9 mouse cellular contexts compared by ENCODE assay signal in the genomic region with DNA sequence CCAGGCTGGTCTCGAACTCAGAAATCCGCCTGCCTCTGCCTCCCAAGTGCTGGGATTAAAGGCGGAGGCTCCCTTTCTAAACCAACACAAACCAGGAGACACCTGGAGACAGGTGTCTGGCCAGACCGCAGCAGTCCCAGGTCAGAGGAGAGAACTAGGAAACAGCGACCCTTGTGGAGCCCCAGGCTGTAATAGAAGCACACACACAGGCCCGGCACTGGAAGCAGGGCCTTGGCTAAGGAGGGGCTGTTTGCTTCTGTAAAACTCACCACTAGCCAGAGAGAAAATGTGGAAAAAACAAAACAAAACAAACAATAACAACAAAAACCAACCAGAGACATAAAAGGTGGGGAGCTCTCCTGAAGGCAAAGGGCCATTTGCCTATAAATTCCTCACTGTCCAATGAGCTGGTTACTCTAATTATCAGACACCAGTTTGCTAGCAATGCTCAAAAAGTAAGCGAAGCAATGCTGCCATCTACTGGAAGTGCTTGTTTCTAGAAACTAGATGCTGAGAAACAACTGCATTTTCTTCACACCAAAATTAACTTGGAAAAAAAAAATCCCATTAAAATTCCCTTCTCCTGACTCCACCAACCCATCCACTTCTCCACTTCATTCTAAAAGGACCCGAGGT.
DNase-seq lines count a peak whose midpoint lies in the region; ATAC-seq and TF ChIP-seq lines count a peak whose summit lies in the region.
"Had no signal": no experiment of that assay in that cellular context is flagged by ENCODE, and none has a peak within 500 bp of the region (broad histone marks: within the 10 kb centered on the region; RNA-seq: fewer than 3 reads in every experiment).

No protein-coding gene starts in this region.

- H3K36me3 ChIP-seq in embryonic facial prominence, embryonic 13.5 days: no peaks in the 10 kb centered on the region
- no peaks in the 10 kb centered on the region for H3K36me3 ChIP-seq in hindbrain, postnatal 0 days (ENCODE audit: insufficient read depth, low read length)
- no peaks in the 10 kb centered on the region for H3K36me3 ChIP-seq in midbrain, embryonic 11.5 days (ENCODE audit: control insufficient read depth, insufficient read depth, low read length)

- TF ChIP-seq CTCF in hindbrain, postnatal 0 days (IDR thresholded peaks at IDR 0.05; ENCODE audit: low read depth): peak; percentile 79

- H3K4me3 ChIP-seq in embryonic facial prominence, embryonic 13.5 days: no peak overlapping the region
- H3K4me3 ChIP-seq in hindbrain, postnatal 0 days (ENCODE audit: low read length): no peak overlapping the region
- H3K4me3 ChIP-seq in midbrain, embryonic 11.5 days (ENCODE audit: low read depth, low read length): no peak overlapping the region
- H3K4me3 ChIP-seq: megakaryocyte, embryonic 14.5 days had no signal

- peak; percentile 64 for DNase-seq in right cerebral cortex, adult 18-20 months
- DNase-seq in right cerebral cortex, postnatal 25 days: no peak
- DNase-seq in adrenal gland, postnatal 25 days: peak; percentile 28
- peak; percentile 94 for DNase-seq in hindbrain, postnatal 0 days (ENCODE audit: low spot score)
- peak; percentile 42 to 65 for DNase-seq in layer of hippocampus, postnatal 25 days (ENCODE audit: extremely low spot score in 1 of 2, low spot score in 1 of 2)
- peak; percentile 97 for DNase-seq in midbrain, embryonic 11.5 days (ENCODE audit: low spot score, missing footprints)
- DNase-seq in telencephalon, adult 2 months (ENCODE audit: low read depth, low spot score): peak; percentile 44

- no peaks in the 10 kb centered on the region for H3K4me1 ChIP-seq in embryonic facial prominence, embryonic 13.5 days
- no peaks in the 10 kb centered on the region for H3K4me1 ChIP-seq in hindbrain, postnatal 0 days (ENCODE audit: insufficient read depth, low read length)
- no peaks in the 10 kb centered on the region for H3K4me1 ChIP-seq in midbrain, embryonic 11.5 days (ENCODE audit: control insufficient read depth, insufficient read depth, low read length)
- H3K4me1 ChIP-seq: megakaryocyte, embryonic 14.5 days had no signal

- no peaks in the 10 kb centered on the region for H3K9me3 ChIP-seq in embryonic facial prominence, embryonic 13.5 days
- no peaks in the 10 kb centered on the region for H3K9me3 ChIP-seq in hindbrain, postnatal 0 days (ENCODE audit: low read length)
- H3K9me3 ChIP-seq in midbrain, embryonic 11.5 days (ENCODE audit: control insufficient read depth, low read length): no peaks in the 10 kb centered on the region
- H3K9me3 ChIP-seq: megakaryocyte, embryonic 14.5 days had no signal

- no peak overlapping the region for H3K9ac ChIP-seq in embryonic facial prominence, embryonic 13.5 days
- no peak overlapping the region for H3K9ac ChIP-seq in hindbrain, postnatal 0 days (replicated peaks; ENCODE audit: low read length)
- no peak overlapping the region for H3K9ac ChIP-seq in midbrain, embryonic 11.5 days (ENCODE audit: low read length)

- 0 out of 2 replicates have a peak overlapping the region, but pooled peaks have one; percentile 7 for H3K4me2 ChIP-seq in embryonic facial prominence, embryonic 13.5 days
- H3K4me2 ChIP-seq in hindbrain, postnatal 0 days (ENCODE audit: low read depth, low read length): no peak overlapping the region
- H3K4me2 ChIP-seq in midbrain, embryonic 11.5 days: no peak overlapping the region

- 46% methylated on average over 8 of the region's 8 CpGs for WGBS in embryonic facial prominence, embryonic 13.5 days
- 60% methylated on average over 8 of the region's 8 CpGs for WGBS in hindbrain, postnatal 0 days
- 61% methylated on average over 8 of the region's 8 CpGs for WGBS in midbrain, embryonic 11.5 days

- H3K27me3 ChIP-seq in embryonic facial prominence, embryonic 13.5 days: no peaks in the 10 kb centered on the region
- no peaks in the 10 kb centered on the region for H3K27me3 ChIP-seq in hindbrain, postnatal 0 days (ENCODE audit: insufficient read depth, low read length)
- no peaks in the 10 kb centered on the region for H3K27me3 ChIP-seq in midbrain, embryonic 11.5 days (ENCODE audit: control insufficient read depth, insufficient read depth, low read length)
- H3K27me3 ChIP-seq: megakaryocyte, embryonic 14.5 days had no signal

- no peak overlapping the region for H3K27ac ChIP-seq in embryonic facial prominence, embryonic 13.5 days
- no peak overlapping the region for H3K27ac ChIP-seq in hindbrain, postnatal 0 days
- no peak overlapping the region for H3K27ac ChIP-seq in midbrain, embryonic 11.5 days (ENCODE audit: low read depth, low read length)

- ATAC-seq in embryonic facial prominence, embryonic 13.5 days (ENCODE audit: insufficient number of reproducible peaks, insufficient read depth, low FRiP score, low TSS enrichment, low read depth): no peak
- ATAC-seq in hindbrain, postnatal 0 days: peak; percentile 62
- ATAC-seq in midbrain, embryonic 11.5 days (ENCODE audit: low FRiP score): peak; percentile 55; the same call in 1 of the 2 replicates
